Mouse (Mus musculus) myocyte (in vitro differentiated cells): ENCODE measurements at regions not wholly inside any gene's neighbourhood (a gene's known extent, or its start where the extent isn't known, plus 50 kb on each side); places are given as distances from the start of the nearest gene placed in this dataset.

Experiments
- H3K27me3 ChIP-seq: one replicate; pipeline ENCODE4 v1.6.1; 2011; ENCODE audit not compliant: control insufficient read depth, insufficient read depth, insufficient read length
- H3K36me3 ChIP-seq: one replicate; pipeline ENCODE4 v1.6.1; 2011; ENCODE audit not compliant: control insufficient read depth, insufficient read depth
- H3K4me2 ChIP-seq: one replicate; pipeline ENCODE4 v1.6.1; 2011; ENCODE audit warnings: low read depth, control low read depth
- H3K4me3 ChIP-seq: one replicate; pipeline ENCODE4 v1.5.1; 2011; ENCODE audit warnings: mild to moderate bottlenecking, control low read depth, moderate library complexity
- H3K79me2 ChIP-seq: one replicate; pipeline ENCODE4 v1.6.1; 2011; ENCODE audit not compliant: control insufficient read depth, insufficient read depth
- H3ac ChIP-seq: one replicate; pipeline ENCODE4 v1.6.1; 2011; ENCODE audit not compliant: control insufficient read depth, insufficient read length
- CEBPB ChIP-seq: IDR thresholded peaks from 2 replicates; pipeline ENCODE4 v1.6.1; 2011; ENCODE audit warnings: mild to moderate bottlenecking, moderate library complexity; ENCODE audit not compliant: poor library complexity, insufficient read depth, severe bottlenecking
- E2F4 ChIP-seq: IDR thresholded peaks from one replicate; pipeline ENCODE4 v1.6.1; 2011; ENCODE audit warnings: mild to moderate bottlenecking, control low read depth, moderate library complexity; ENCODE audit not compliant: insufficient read depth
- MAX ChIP-seq: IDR thresholded peaks from one replicate; pipeline ENCODE4 v1.6.1; 2011; ENCODE audit warnings: low read depth, mild to moderate bottlenecking, control low read depth
- MYOD1 ChIP-seq, 3 experiments: IDR thresholded peaks; one replicate each; pipeline ENCODE4 v1.6.1; 2011; ENCODE audit warnings: control low read depth in 2 of 3, low read depth in 2 of 3, mild to moderate bottlenecking in 2 of 3, moderate library complexity in 1 of 3; ENCODE audit not compliant: insufficient read length in 2 of 3, control insufficient read depth in 1 of 3
- MYOG ChIP-seq, 3 experiments: IDR thresholded peaks; one replicate each; pipeline ENCODE4 v1.6.1; 2011; ENCODE audit warnings: control low read depth in 2 of 3, low read depth in 2 of 3, mild to moderate bottlenecking in 2 of 3; ENCODE audit not compliant: insufficient read length in 2 of 3, control insufficient read depth in 1 of 3, insufficient read depth in 1 of 3
- POLR2A ChIP-seq: IDR thresholded peaks from one replicate; pipeline ENCODE4 v1.6.1; 2011; ENCODE audit warnings: low read depth, mild to moderate bottlenecking, control low read depth, moderate library complexity; ENCODE audit not compliant: insufficient read length
- POLR2AphosphoS2 ChIP-seq: IDR thresholded peaks from one replicate; pipeline ENCODE4 v1.6.1; 2011; ENCODE audit warnings: low read depth, control low read depth; ENCODE audit not compliant: insufficient read length
- REST ChIP-seq: IDR thresholded peaks from one replicate; pipeline ENCODE4 v1.6.1; 2011; ENCODE audit warnings: mild to moderate bottlenecking, control low read depth, moderate library complexity; ENCODE audit not compliant: insufficient read depth, insufficient read length
- SRF ChIP-seq: IDR thresholded peaks from one replicate; pipeline ENCODE4 v1.6.1; 2011; ENCODE audit warnings: low read depth; ENCODE audit not compliant: control insufficient read depth, insufficient read length
- TCF12 ChIP-seq: IDR thresholded peaks from one replicate; pipeline ENCODE4 v1.6.1; 2011; ENCODE audit warnings: mild to moderate bottlenecking, control low read depth; ENCODE audit not compliant: poor library complexity, insufficient read depth, severe bottlenecking
- TCF3 ChIP-seq: IDR thresholded peaks from one replicate; pipeline ENCODE4 v1.6.1; 2011; ENCODE audit warnings: low read depth, control low read depth; ENCODE audit not compliant: insufficient read length
- USF1 ChIP-seq: IDR thresholded peaks from one replicate; pipeline ENCODE4 v1.6.1; 2011; ENCODE audit warnings: low read depth, mild to moderate bottlenecking, control low read depth, moderate library complexity

DNA sequence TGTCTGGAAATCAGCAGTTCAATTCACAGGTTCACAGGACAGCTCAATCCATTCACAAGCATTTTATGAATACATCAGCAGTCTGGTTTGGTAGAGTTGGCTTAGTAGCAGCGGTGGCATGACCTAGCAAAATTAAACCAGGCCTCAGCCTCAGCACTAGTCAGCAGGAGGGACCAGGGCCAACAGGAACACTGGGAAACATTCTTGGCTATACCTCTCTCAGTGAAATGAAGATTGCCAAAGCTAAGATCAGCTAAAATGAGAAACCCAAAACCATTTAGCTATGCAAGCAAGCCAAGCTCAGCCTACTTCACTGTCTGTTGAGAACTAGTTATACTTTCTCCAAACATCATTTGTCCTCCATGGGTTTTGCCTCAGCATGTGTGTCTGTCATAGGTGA, 945.3 kb downstream of the Basp1 start:
- no peaks in the 10 kb centered on the region for H3K36me3 ChIP-seq
- no peaks in the 10 kb centered on the region for H3K27me3 ChIP-seq
- no peaks in the 10 kb centered on the region for H3K79me2 ChIP-seq
- no peak overlapping the region for H3ac ChIP-seq
- no peak overlapping the region for H3K4me2 ChIP-seq
- no peak overlapping the region for H3K4me3 ChIP-seq
- no peak for TF ChIP-seq POLR2A
- TF ChIP-seq MYOG (IDR thresholded peaks at IDR 0.05; ENCODE audit: control insufficient read depth in 1 of 3, insufficient read depth in 1 of 3, insufficient read length in 2 of 3, low read depth in 2 of 3) = no peak
- TF ChIP-seq TCF3 = no peak
- TF ChIP-seq POLR2AphosphoS2 = no peak
- no peak for TF ChIP-seq E2F4
- TF ChIP-seq USF1 = no peak
- TF ChIP-seq CEBPB = no peak
- no peak for TF ChIP-seq TCF12
- no peak for TF ChIP-seq REST
- TF ChIP-seq MYOD1 (IDR thresholded peaks at IDR 0.05; ENCODE audit: control insufficient read depth in 1 of 3, insufficient read length in 2 of 3, low read depth in 2 of 3) = no peak
- TF ChIP-seq SRF = no peak
- TF ChIP-seq MAX = no peak

DNA sequence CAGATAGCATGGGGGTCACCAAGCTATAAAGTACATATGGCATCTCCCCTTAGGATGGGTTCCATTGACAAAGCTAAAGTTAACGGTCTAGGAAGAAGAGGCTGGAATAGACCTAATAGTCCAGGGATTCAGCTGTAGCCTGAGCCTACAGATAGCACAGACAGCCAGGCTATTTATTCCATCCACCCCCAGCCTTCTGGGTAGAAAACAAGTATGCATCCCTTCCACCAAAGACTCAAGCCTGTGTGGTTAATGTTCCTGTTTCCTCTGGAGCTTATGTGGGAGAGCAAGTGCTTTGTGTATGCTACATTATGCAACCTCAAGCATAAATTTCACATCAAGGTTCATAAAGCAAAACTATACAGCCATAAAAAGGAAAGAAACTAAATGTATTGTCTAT, 955.8 kb downstream of the Basp1 start:
- Histone ChIP-seq H3ac (no peak overlapping the region), H3K4me3 (no peak overlapping the region), H3K27me3 (no peaks in the 10 kb centered on the region), H3K79me2 (no peaks in the 10 kb centered on the region), H3K4me2 (no peak overlapping the region), H3K36me3 (no peaks in the 10 kb centered on the region)
- TF ChIP-seq USF1 (no peak), MYOG (IDR thresholded peaks at IDR 0.05; ENCODE audit: control insufficient read depth in 1 of 3, insufficient read depth in 1 of 3, insufficient read length in 2 of 3, low read depth in 2 of 3) (no peak), CEBPB (no peak), SRF (no peak), REST (no peak), POLR2AphosphoS2 (no peak), TCF12 (no peak), MAX (no peak)

DNA sequence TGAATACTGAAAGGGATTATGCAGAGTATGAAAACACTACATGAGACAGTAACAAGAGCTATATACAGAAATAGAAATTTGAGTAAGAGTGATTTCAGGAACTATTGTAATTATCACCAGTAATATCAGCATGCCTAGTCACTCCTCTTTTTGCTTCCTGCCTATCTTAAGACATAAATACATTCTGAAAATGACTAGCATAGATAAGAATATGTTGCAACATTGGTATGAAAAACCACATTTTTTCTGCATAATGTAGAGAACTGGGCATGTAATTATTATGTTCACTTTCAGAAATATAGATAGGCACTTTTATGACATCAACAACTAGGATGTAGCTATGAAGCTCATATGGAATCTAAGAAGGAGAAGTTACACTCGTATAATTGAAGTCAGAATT, 980.5 kb downstream of the Basp1 start:
- Histone ChIP-seq H3K27me3 (no peaks in the 10 kb centered on the region), H3K36me3 (no peaks in the 10 kb centered on the region), H3ac (no peak overlapping the region), H3K4me3 (no peak overlapping the region), H3K79me2 (no peaks in the 10 kb centered on the region), H3K4me2 (no peak overlapping the region)
- TF ChIP-seq CEBPB (0 out of 2 replicates have a peak, but pooled peaks have one; percentile 52), TCF3 (no peak)

DNA sequence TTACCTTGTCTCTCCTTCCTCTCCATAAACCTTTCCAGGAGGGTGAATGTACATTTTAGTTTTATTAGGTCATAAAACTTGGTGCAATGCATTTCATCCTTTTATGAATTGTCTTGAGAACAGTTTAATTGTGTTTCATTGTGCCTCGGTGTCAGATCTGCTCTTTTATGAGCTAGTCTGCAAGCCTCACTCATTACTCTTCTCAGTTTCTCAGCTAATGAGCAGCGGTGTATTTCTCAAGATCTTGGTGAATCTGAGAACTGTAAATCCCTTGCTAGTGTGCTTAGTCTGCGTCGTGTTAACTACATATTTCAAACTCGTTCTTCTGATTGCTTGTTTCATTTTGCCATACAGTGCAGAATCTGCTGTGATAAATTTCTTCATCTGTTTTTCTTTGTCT, 984.4 kb downstream of the Basp1 start:
- no peaks in the 10 kb centered on the region for H3K36me3 ChIP-seq

DNA sequence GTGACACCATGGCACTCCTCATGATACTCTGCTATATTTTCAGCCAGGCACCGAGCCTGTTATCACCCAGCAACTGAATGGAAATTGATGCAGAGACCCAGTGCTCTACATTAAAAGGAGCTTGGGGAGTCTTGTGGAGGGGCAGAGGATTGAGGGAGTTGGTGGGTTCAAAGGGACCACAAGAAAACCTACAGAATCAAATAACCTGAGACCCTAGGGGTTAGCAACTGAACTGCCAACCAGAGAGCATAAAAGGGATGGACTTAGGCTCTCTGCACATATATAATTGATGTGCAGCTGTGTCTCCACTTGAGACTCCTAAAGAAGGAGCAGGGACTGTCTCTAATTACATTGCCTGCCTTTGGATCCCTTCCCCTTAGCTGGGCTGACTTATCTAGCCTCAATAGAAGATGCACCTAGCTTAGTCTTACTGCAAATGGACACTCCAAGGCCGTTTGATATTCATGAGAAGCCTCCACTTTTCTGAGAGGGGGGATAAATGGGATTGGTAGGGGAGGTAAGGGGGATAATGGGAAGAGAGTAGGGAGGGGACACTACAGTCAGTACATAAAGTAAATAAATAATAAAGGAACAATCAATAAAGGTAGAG, 991.1 kb downstream of the Basp1 start:
- no peak overlapping the region for H3ac ChIP-seq
- H3K27me3 ChIP-seq = no peaks in the 10 kb centered on the region
- TF ChIP-seq MYOG (IDR thresholded peaks at IDR 0.05; ENCODE audit: control insufficient read depth in 1 of 3, insufficient read depth in 1 of 3, insufficient read length in 2 of 3, low read depth in 2 of 3) = no peak
- no peak for TF ChIP-seq CEBPB
- no peak for TF ChIP-seq USF1
- no peak for TF ChIP-seq REST
- no peak for TF ChIP-seq POLR2AphosphoS2
- no peak for TF ChIP-seq MAX
- TF ChIP-seq TCF3 = no peak
- TF ChIP-seq SRF = no peak
- no peak for TF ChIP-seq TCF12

More for the DNA sequence above, 984.4 kb downstream of the Basp1 start:
- Histone ChIP-seq H3K4me2 (peak overlapping the region; percentile 13), H3K79me2 (no peaks in the 10 kb centered on the region), H3K4me3 (no peak overlapping the region), H3K27me3 (no peaks in the 10 kb centered on the region), H3ac (no peak overlapping the region)
- TF ChIP-seq TCF12 (no peak), POLR2A (no peak), TCF3 (no peak), CEBPB (no peak), MYOD1 (IDR thresholded peaks at IDR 0.05; ENCODE audit: control insufficient read depth in 1 of 3, insufficient read length in 2 of 3, low read depth in 2 of 3) (no peak), SRF (no peak), POLR2AphosphoS2 (no peak), USF1 (no peak), MYOG (IDR thresholded peaks at IDR 0.05; ENCODE audit: control insufficient read depth in 1 of 3, insufficient read depth in 1 of 3, insufficient read length in 2 of 3, low read depth in 2 of 3) (no peak)

More for the DNA sequence above, 991.1 kb downstream of the Basp1 start:
- no peaks in the 10 kb centered on the region for H3K36me3 ChIP-seq
- H3K79me2 ChIP-seq = no peaks in the 10 kb centered on the region
- H3K4me2 ChIP-seq = no peak overlapping the region
- H3K4me3 ChIP-seq = no peak overlapping the region
